Comparison of ENCODE assay signal across 13 mouse cellular contexts in the genomic region with DNA sequence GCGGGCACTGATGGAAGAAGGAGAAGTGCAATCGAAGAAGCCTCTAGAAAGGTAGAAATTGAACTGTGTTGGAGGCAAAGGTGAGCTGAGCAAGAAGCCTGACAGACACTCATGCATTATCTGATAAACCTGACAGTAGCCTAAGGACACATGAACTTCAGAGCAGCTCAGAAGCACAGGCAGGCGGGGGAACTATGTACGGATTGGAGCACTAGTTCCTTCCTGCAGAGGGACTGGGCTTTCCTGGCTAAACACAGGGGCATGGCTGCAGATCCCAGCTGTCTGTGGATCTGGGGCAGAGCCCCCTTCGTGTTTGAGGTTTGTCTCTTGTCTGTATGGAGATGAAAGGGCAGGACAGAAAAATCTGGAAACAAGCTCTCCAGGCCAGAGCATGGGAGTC.
DNase-seq lines count a peak whose midpoint lies in the region; ATAC-seq and TF ChIP-seq lines count a peak whose summit lies in the region.
"Had no signal": no experiment of that assay in that cellular context is flagged by ENCODE, and none has a peak within 500 bp of the region (broad histone marks: within the 10 kb centered on the region; RNA-seq: fewer than 3 reads in every experiment).

No protein-coding gene starts in this region.

- no peak for TF ChIP-seq CTCF in brain, embryonic 14.5 days (IDR thresholded peaks at IDR 0.05; ENCODE audit: borderline replicate concordance, extremely low read depth, insufficient read depth, insufficient read length)

- peak overlapping the region; percentile 13; the same call in 1 of the 2 replicates for H3K27ac ChIP-seq in heart, embryonic 10.5 days
- peak overlapping the region; percentile 23; the same call in 1 of the 2 replicates for H3K27ac ChIP-seq in intestine, embryonic 16.5 days (ENCODE audit: low read length)
- H3K27ac ChIP-seq: gastrocnemius, adult 2 months; liver, embryonic 14.5 days had no signal

- 41% methylated on average over 5 of the region's 5 CpGs for WGBS in heart, embryonic 10.5 days
- 58% methylated on average over 5 of the region's 5 CpGs for WGBS in intestine, embryonic 16.5 days

- intact Hi-C loops in heart, postnatal 25 days (cut with DNase I), result no loop called here

- no peaks in the 10 kb centered on the region for H3K36me3 ChIP-seq in heart, embryonic 10.5 days
- H3K36me3 ChIP-seq in intestine, embryonic 16.5 days (ENCODE audit: control insufficient read depth, insufficient read depth, low read length), result no peaks in the 10 kb centered on the region
- H3K36me3 ChIP-seq: heart, embryonic 12.5 days had no signal

- peak; percentile 34; the same call in 1 of the 2 replicates for ATAC-seq in intestine, embryonic 16.5 days
- ATAC-seq in erythroblast, adult 5-6 weeks (replicated peaks; ENCODE audit: low FRiP score, poor library complexity, severe bottlenecking), result no peak

- TF ChIP-seq POLR2A in brain, embryonic 14.5 days (IDR thresholded peaks at IDR 0.05; ENCODE audit: borderline replicate concordance, extremely low read depth, insufficient read depth, insufficient read length, poor library complexity, severe bottlenecking), result no peak

- H3K4me2 ChIP-seq in intestine, embryonic 16.5 days (ENCODE audit: low read depth, low read length), result no peak overlapping the region
- H3K4me2 ChIP-seq: heart, embryonic 12.5 days had no signal

- H3K4me1 ChIP-seq in heart, embryonic 10.5 days, result peaks cover 33% of the 10 kb centered on the region
- peaks cover 12% of the 10 kb centered on the region; the same call in 1 of the 2 replicates for H3K4me1 ChIP-seq in intestine, embryonic 16.5 days (ENCODE audit: control insufficient read depth, insufficient read depth, low read length)

- no peak overlapping the region for H3K9ac ChIP-seq in intestine, embryonic 16.5 days (ENCODE audit: low read depth, low read length)
- H3K9ac ChIP-seq: heart, embryonic 12.5 days; liver, embryonic 14.5 days had no signal

- no peak overlapping the region for H3K4me3 ChIP-seq in heart, embryonic 10.5 days
- H3K4me3 ChIP-seq in intestine, embryonic 16.5 days (ENCODE audit: low read length), result no peak overlapping the region
- H3K4me3 ChIP-seq: gastrocnemius, adult 2 months; heart, embryonic 12.5 days; megakaryocyte, embryonic 14.5 days had no signal

- no peaks in the 10 kb centered on the region for H3K9me3 ChIP-seq in heart, embryonic 10.5 days
- no peaks in the 10 kb centered on the region for H3K9me3 ChIP-seq in intestine, embryonic 16.5 days (ENCODE audit: control insufficient read depth, low read length)
- H3K9me3 ChIP-seq: heart, embryonic 12.5 days; megakaryocyte, embryonic 14.5 days had no signal

- DNase-seq in heart, embryonic 10.5 days (ENCODE audit: low spot score), result no peak
- no peak for DNase-seq in heart, postnatal 25 days (ENCODE audit: low spot score)
- DNase-seq in kidney, postnatal 10 days, result peak; percentile 16
- no peak for DNase-seq in kidney, adult 11 months
- peak; percentile 25 for DNase-seq in brain, embryonic 14.5 days (ENCODE audit: low read depth)
- no peak for DNase-seq in urinary bladder, postnatal 25 days (ENCODE audit: low spot score)
- DNase-seq: cerebellum, adult 9-11 months had no signal

- no peaks in the 10 kb centered on the region for H3K27me3 ChIP-seq in heart, embryonic 10.5 days (ENCODE audit: insufficient read depth, poor library complexity, severe bottlenecking)
- no peaks in the 10 kb centered on the region for H3K27me3 ChIP-seq in intestine, embryonic 16.5 days (replicated peaks; ENCODE audit: control insufficient read depth, insufficient read depth, low read length)
- H3K27me3 ChIP-seq: heart, embryonic 12.5 days had no signal

Comparison
In these comparisons a context has a peak if more than half of its experiments do, and no peak if none do; other contexts are left out.
1. DNase-seq: peak in kidney, postnatal 10 days (single experiment) and brain, embryonic 14.5 days (single experiment); none in heart, embryonic 10.5 days (single experiment), heart, postnatal 25 days (single experiment), kidney, adult 11 months (single experiment) and urinary bladder, postnatal 25 days (single experiment).